Comparison of ENCODE assay signal across 23 mouse cellular contexts in genomic region chr2:44659011-44659410, GRCm38 (mm10).
DNase-seq lines count a peak whose midpoint lies in the region; ATAC-seq and TF ChIP-seq lines count a peak whose summit lies in the region.
"Had no signal": no experiment of that assay in that cellular context is flagged by ENCODE, and none has a peak within 500 bp of the region (broad histone marks: within the 10 kb centered on the region; RNA-seq: fewer than 3 reads in every experiment).

No protein-coding gene starts in this region.

- no peak overlapping the region for H3K4me2 ChIP-seq in embryonic facial prominence, embryonic 14.5 days (ENCODE audit: low read depth, low read length)
- no peak overlapping the region for H3K4me2 ChIP-seq in lung, embryonic 14.5 days
- H3K4me2 ChIP-seq in stomach, embryonic 16.5 days (ENCODE audit: low read depth, low read length) = no peak overlapping the region
- no peak overlapping the region for H3K4me2 ChIP-seq in stomach, postnatal 0 days (replicated peaks; ENCODE audit: low read depth)
- H3K4me2 ChIP-seq: embryonic facial prominence, embryonic 15.5 days; hindbrain, embryonic 12.5 days had no signal

- no peaks in the 10 kb centered on the region for H3K9me3 ChIP-seq in embryonic facial prominence, embryonic 14.5 days (ENCODE audit: control insufficient read depth, low read length)
- H3K9me3 ChIP-seq in embryonic facial prominence, embryonic 10.5 days = no peaks in the 10 kb centered on the region
- no peaks in the 10 kb centered on the region for H3K9me3 ChIP-seq in lung, embryonic 14.5 days (ENCODE audit: low read depth, low read length)
- H3K9me3 ChIP-seq in stomach, embryonic 16.5 days (replicated peaks; ENCODE audit: control insufficient read depth, low read length) = no peaks in the 10 kb centered on the region
- H3K9me3 ChIP-seq in stomach, postnatal 0 days (ENCODE audit: control insufficient read depth, low read length) = no peaks in the 10 kb centered on the region
- H3K9me3 ChIP-seq: embryonic facial prominence, embryonic 15.5 days; forebrain, embryonic 10.5 days; heart, embryonic 10.5 days; hindbrain, embryonic 12.5 days had no signal

- H3K9ac ChIP-seq in embryonic facial prominence, embryonic 14.5 days (ENCODE audit: low read depth, low read length) = no peak overlapping the region
- no peak overlapping the region for H3K9ac ChIP-seq in lung, embryonic 14.5 days
- H3K9ac ChIP-seq in stomach, embryonic 16.5 days (ENCODE audit: low read length) = no peak overlapping the region
- H3K9ac ChIP-seq in stomach, postnatal 0 days (ENCODE audit: low read length) = no peak overlapping the region
- H3K9ac ChIP-seq: embryonic facial prominence, embryonic 15.5 days; hindbrain, embryonic 12.5 days had no signal

- H3K4me1 ChIP-seq in embryonic facial prominence, embryonic 14.5 days (ENCODE audit: control insufficient read depth, insufficient read depth, low read length) = no peaks in the 10 kb centered on the region
- H3K4me1 ChIP-seq in embryonic facial prominence, embryonic 10.5 days = peaks cover 6% of the 10 kb centered on the region; the same call in 1 of the 2 replicates
- H3K4me1 ChIP-seq in lung, embryonic 14.5 days (ENCODE audit: insufficient read depth) = peaks cover 4% of the 10 kb centered on the region; the same call in 1 of the 2 replicates
- no peaks in the 10 kb centered on the region for H3K4me1 ChIP-seq in stomach, embryonic 16.5 days (ENCODE audit: control insufficient read depth, insufficient read depth, low read length)
- no peaks in the 10 kb centered on the region for H3K4me1 ChIP-seq in stomach, postnatal 0 days (replicated peaks; ENCODE audit: control insufficient read depth, insufficient read depth)
- H3K4me1 ChIP-seq: forebrain, embryonic 10.5 days; heart, embryonic 10.5 days had no signal

- TF ChIP-seq EP300 in stomach, postnatal 0 days (optimal IDR thresholded peaks at IDR 0.05) = no peak

- no peak overlapping the region for H3K27ac ChIP-seq in embryonic facial prominence, embryonic 14.5 days (replicated peaks; ENCODE audit: low read depth, low read length)
- no peak overlapping the region for H3K27ac ChIP-seq in embryonic facial prominence, embryonic 10.5 days (replicated peaks)
- H3K27ac ChIP-seq in lung, embryonic 14.5 days (ENCODE audit: low read depth) = no peak overlapping the region
- H3K27ac ChIP-seq in stomach, embryonic 16.5 days (ENCODE audit: low read length) = no peak overlapping the region
- H3K27ac ChIP-seq in stomach, postnatal 0 days (replicated peaks) = no peak overlapping the region
- H3K27ac ChIP-seq: embryonic facial prominence, embryonic 15.5 days; forebrain, embryonic 10.5 days; heart, embryonic 10.5 days; hindbrain, embryonic 12.5 days had no signal

- H3K4me3 ChIP-seq in embryonic facial prominence, embryonic 14.5 days (ENCODE audit: low read depth, low read length) = no peak overlapping the region
- H3K4me3 ChIP-seq in embryonic facial prominence, embryonic 10.5 days = no peak overlapping the region
- no peak overlapping the region for H3K4me3 ChIP-seq in lung, embryonic 14.5 days (ENCODE audit: low read depth, low read length)
- H3K4me3 ChIP-seq in stomach, embryonic 16.5 days (replicated peaks; ENCODE audit: low read length) = no peak overlapping the region
- no peak overlapping the region for H3K4me3 ChIP-seq in stomach, postnatal 0 days (ENCODE audit: low read depth, low read length)
- H3K4me3 ChIP-seq: embryonic facial prominence, embryonic 15.5 days; erythroblast, embryonic 14.5 days; forebrain, embryonic 10.5 days; heart, embryonic 10.5 days; hindbrain, embryonic 12.5 days had no signal

- no peak for ATAC-seq in embryonic facial prominence, embryonic 14.5 days (ENCODE audit: low read depth)
- ATAC-seq in lung, embryonic 14.5 days (ENCODE audit: insufficient read depth) = no peak
- ATAC-seq in stomach, embryonic 16.5 days (ENCODE audit: insufficient read depth, low FRiP score) = peak; percentile 25; the same call in 1 of the 2 replicates
- ATAC-seq in stomach, postnatal 0 days (ENCODE audit: low FRiP score, low TSS enrichment) = no peak
- ATAC-seq: forebrain, embryonic 16.5 days; hindbrain, embryonic 16.5 days had no signal

- peak; percentile 53 for DNase-seq in embryonic facial prominence, embryonic 14.5 days (ENCODE audit: low spot score)
- no peak for DNase-seq in embryonic facial prominence, embryonic 10.5 days (ENCODE audit: low spot score)
- DNase-seq in lung, embryonic 14.5 days = peak; percentile 77
- no peak for DNase-seq in lung, adult 18-20 months
- DNase-seq in stomach, postnatal 0 days (ENCODE audit: low spot score) = no peak
- no peak for DNase-seq in adrenal gland, postnatal 25 days
- DNase-seq: adrenal gland, adult 8-10 months; cerebellum, adult 11 months; cerebellum, adult 8-10 months; cerebellum, postnatal 14 days; gastrocnemius, postnatal 10 days; heart, adult 18-20 months; heart, postnatal 10 days; heart, postnatal 4 days had no signal

- H3K36me3 ChIP-seq in embryonic facial prominence, embryonic 14.5 days (ENCODE audit: control insufficient read depth, insufficient read depth, low read length) = no peaks in the 10 kb centered on the region
- no peaks in the 10 kb centered on the region for H3K36me3 ChIP-seq in embryonic facial prominence, embryonic 10.5 days (replicated peaks)
- no peaks in the 10 kb centered on the region for H3K36me3 ChIP-seq in lung, embryonic 14.5 days (ENCODE audit: insufficient read depth)
- no peaks in the 10 kb centered on the region for H3K36me3 ChIP-seq in stomach, embryonic 16.5 days (ENCODE audit: control insufficient read depth, insufficient read depth, low read length)
- H3K36me3 ChIP-seq in stomach, postnatal 0 days (ENCODE audit: control insufficient read depth, insufficient read depth, low read length) = no peaks in the 10 kb centered on the region
- H3K36me3 ChIP-seq: embryonic facial prominence, embryonic 15.5 days; forebrain, embryonic 10.5 days; heart, embryonic 10.5 days; hindbrain, embryonic 12.5 days had no signal

- no peak for TF ChIP-seq CTCF in lung, embryonic 14.5 days (IDR thresholded peaks at IDR 0.05; ENCODE audit: low read depth)
- TF ChIP-seq CTCF in stomach, postnatal 0 days (IDR thresholded peaks at IDR 0.05; ENCODE audit: low read depth) = no peak

- no peaks in the 10 kb centered on the region for H3K27me3 ChIP-seq in embryonic facial prominence, embryonic 14.5 days (replicated peaks; ENCODE audit: control insufficient read depth, insufficient read depth, low read length)
- no peaks in the 10 kb centered on the region for H3K27me3 ChIP-seq in embryonic facial prominence, embryonic 10.5 days (replicated peaks; ENCODE audit: low read depth, poor library complexity, severe bottlenecking)
- no peaks in the 10 kb centered on the region for H3K27me3 ChIP-seq in lung, embryonic 14.5 days (ENCODE audit: insufficient read depth, low read length)
- H3K27me3 ChIP-seq in stomach, embryonic 16.5 days (ENCODE audit: control insufficient read depth, insufficient read depth, low read length) = no peaks in the 10 kb centered on the region
- H3K27me3 ChIP-seq in stomach, postnatal 0 days (ENCODE audit: control insufficient read depth, insufficient read depth, low read length) = no peaks in the 10 kb centered on the region
- H3K27me3 ChIP-seq: CH12.LX; embryonic facial prominence, embryonic 15.5 days; hindbrain, embryonic 12.5 days had no signal

Comparison
In these comparisons a context has a peak if more than half of its experiments do, and no peak if none do; other contexts are left out.
1. DNase-seq: peak in embryonic facial prominence, embryonic 14.5 days (single experiment) and lung, embryonic 14.5 days (single experiment); none in embryonic facial prominence, embryonic 10.5 days (single experiment), lung, adult 18-20 months (0 of 2), stomach, postnatal 0 days (single experiment) and adrenal gland, postnatal 25 days (single experiment).